Mouse (Mus musculus) erythroid progenitor cell, adult 5-6 weeks (primary cell): ENCODE results near the gene Gm10260. TPM values are rescaled to one million over a fixed set of nuclear protein-coding genes. Genes with fewer than 3 reads are reported as not detected.

Experiments
- ATAC-seq: replicated peaks from 2 replicates; pipeline ENCODE4 v1.8.0; 2016; ENCODE audit warnings: moderate number of reproducible peaks, mild to moderate bottlenecking, moderate TSS enrichment, inconsistent platforms; ENCODE audit not compliant: poor library complexity, low FRiP score, severe bottlenecking
- total RNA-seq, 2 experiments: library from RNA; stranded (forward) in 1 of 2; stranded (reverse) in 1 of 2; fragments of 150-400 nt in 1 of 2; fragments of 186-747, 209-891 nt in 1 of 2; gene quantifications; 2 replicates each; pipeline versions ENCODE4 v1.2.3 to v1.2.4; 2015 to 2017; ENCODE audit warnings: low replicate concordance in 2 of 2

Gm10260 gene
- total RNA-seq, 2 experiments from 2014 or later, result 0.45 TPM; not detected in 1

DNA sequence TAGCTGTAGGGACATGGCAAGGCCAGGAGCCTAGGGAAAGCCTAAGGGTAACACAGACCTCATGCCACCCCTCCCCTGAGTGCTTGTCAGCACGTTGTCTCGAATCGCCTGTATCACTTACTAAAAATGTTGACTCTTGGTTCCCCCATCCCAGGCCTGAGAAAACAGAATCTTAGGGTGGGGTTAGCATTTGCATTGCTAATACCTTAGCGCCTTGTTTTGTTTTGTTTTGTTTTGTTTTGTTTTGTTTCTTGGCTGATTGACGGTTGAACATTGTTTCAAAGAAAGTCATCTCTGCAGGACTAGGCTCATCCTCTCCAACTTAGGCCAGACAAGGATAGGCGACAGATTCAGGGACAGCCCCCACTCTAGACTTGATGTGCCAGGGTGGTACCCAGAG lies 35.9 kb downstream of the Gm10260 start:
- no peak for ATAC-seq

GRCm38 (mm10) chr13:97712506-97713275 lies 47.7 kb downstream of the Gm10260 start:
- ATAC-seq, result no peak

DNA sequence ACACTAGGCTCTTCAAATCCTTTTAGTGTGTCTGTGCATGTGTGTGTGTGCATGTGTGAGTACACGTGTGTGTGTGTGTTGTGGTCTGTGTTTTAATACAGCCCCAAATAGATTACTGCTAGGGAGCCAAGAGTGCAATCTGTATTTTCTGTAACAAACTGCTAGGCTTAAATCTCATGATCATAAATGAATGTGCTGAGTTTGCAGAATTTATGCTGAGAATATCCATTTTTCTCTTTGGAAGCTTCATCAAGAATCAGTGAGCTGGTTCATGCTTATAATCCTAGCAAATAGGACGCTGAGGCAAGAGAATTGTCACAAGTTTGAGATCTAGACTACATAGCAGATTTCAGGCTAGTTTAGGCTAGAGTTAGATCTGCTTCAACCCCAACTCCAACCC lies 48.9 kb downstream of the Gm10260 start:
- ATAC-seq, result no peak
